Mouse (Mus musculus) spleen, embryonic (tissue): ENCODE results near the gene Klc4.

Experiments used
- CTCF ChIA-PET: fragments of 350-600 bp; sonication (Branson Sonifier 250); formaldehyde crosslinking; loops from one replicate; lab custom pipeline; 2022; lab: Charles Lee

Gene Klc4

GRCm38 (mm10) chr17:46623819-46624557 lies 21.8 kb downstream of the Klc4 start:
- CTCF ChIA-PET = no interaction called here

GRCm38 (mm10) chr17:46622269-46622668 lies 23.6 kb downstream of the Klc4 start:
- CTCF ChIA-PET = no interaction called here

GRCm38 (mm10) chr17:46621324-46621723 lies 24.5 kb downstream of the Klc4 start:
- CTCF ChIA-PET = no interaction called here

DNA sequence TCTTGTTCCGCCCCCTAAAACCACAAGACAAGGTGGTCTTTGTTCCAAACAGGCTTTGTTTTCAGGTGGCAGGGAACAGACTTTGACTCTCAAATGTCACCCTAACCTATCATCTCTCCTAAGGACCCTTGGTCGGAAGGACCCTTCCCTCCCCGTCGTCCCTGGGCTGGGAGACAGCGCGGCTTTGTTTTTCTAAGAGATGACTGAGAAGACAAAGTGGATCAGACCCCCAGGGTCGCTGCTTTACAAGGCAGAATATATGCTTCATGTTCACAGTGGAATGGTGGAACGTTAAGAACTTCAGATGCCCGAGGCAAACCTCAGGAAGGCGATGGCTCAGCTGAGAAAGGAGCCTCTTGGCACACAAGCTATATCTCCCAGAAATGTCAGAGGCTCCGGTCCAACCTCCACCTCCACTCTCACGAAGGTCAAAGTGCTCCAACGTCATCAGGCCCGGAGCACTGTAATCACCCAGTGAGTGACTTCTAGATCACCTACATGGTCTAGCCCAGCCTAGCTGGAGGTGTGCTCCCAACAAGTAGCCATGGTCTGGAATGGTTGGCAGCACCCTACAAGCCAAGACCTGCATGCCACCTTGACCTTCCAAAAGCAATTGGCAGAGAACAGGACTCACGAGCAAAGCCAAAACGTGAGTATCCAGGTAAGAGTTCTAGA lies 26.0 kb downstream of the Klc4 start:
- CTCF ChIA-PET = no interaction called here

DNA sequence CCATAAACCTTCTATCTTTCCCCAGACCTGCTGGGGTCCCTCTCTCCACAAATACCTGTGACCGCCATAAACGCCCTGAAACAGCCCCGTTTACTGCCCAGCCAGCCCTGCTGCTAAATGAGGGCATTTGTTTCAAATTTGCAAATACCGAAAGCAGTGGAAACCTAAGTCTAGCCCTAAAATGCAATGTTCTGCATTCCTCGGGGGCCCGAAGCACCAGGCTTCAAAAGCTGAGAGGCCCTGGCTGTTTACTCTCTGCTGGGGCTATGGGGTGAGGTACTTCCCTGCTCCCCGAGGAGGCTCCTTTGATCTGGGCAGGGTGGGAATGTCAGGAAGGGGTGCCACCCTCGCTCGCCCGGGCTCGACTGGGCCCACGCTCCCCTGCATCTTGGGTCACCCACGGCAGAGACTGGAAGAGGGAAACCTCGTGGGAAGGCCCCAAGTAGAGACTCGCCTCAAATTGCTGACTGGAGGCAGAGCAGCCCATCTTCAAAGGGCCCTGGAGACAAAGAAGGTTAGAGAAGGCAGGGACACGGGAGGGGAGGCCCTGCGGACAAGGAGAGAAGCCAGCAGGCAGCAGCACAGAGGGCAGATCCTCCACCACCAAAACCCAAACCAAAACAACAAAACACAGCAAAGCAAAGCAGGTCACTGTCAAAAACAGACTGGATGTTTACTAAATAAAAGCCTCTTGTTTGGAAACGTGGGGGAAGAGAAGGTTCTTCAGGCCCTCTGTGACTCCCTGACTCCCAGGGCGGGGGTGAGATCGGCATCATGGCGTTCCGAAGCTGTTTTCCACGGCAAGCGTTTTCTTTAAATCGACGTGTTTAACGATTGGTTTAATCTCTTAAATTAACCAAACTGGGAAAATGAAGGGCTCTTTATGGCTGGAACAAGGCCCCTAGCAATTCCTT lies 26.8 kb downstream of the Klc4 start:
- CTCF ChIA-PET = no interaction called here

- CTCF ChIA-PET = no interaction called here
These were observed 27.4 kb downstream of the Klc4 start for GRCm38 (mm10) chr17:46618394-46618768.

GRCm38 (mm10) chr17:46617799-46618198 lies 28.0 kb downstream of the Klc4 start:
- CTCF ChIA-PET = no interaction called here

GRCm38 (mm10) chr17:46613229-46613628 lies 32.6 kb downstream of the Klc4 start:
- CTCF ChIA-PET = interaction anchor here (0.6 kb wide), 1 partner anchor 112 kb away, joined by 8 read pairs; no protein-coding TSS in a partner anchor

DNA sequence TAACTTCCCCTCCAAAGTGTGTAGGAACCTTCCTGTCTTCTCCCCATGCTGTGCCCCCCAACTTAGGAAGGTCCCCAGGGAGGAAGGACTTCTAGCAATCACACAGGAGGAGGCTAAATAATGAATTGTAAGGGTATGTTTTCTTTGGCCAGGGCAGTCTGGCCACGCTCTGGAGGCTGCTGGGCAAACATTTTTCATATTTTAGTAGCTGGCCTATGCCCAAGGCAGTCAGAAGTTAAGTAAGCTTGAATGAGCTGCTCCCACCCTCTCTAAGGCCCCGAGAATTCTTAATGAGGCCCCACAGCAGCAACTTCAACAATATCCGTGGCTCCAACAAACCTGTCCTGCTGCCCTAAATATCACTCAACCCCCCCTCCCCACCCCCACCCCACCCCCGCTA lies 33.0 kb downstream of the Klc4 start:
- CTCF ChIA-PET = interaction anchor here (0.6 kb wide), 1 partner anchor 112 kb away, joined by 8 read pairs; no protein-coding TSS in a partner anchor

GRCm38 (mm10) chr17:46612189-46612588 lies 33.6 kb downstream of the Klc4 start:
- CTCF ChIA-PET = interaction anchor here (0.8 kb wide), 1 partner anchor 240 kb away, joined by 8 read pairs; no protein-coding TSS in a partner anchor

DNA sequence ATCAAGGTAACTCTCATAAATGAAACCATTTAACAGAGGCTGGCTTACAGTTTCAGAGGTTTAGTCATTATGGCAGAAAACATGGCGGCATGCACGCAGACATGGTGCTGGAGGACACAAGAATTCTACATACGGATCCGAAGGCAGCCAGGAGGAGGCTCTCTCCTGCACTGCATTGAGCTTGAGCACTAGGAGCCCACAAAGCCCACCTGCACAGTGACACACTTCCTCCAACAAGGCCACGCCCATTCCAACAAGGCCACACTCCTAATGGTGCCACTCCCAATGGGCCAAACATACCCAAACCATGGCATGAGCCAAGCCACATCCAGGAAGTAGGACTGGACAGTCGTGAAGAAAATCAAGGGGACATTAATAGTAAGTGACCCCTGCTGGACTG lies 34.5 kb downstream of the Klc4 start:
- CTCF ChIA-PET = interaction anchor here (0.8 kb wide), 1 partner anchor 239 kb away, joined by 8 read pairs; no protein-coding TSS in a partner anchor

DNA sequence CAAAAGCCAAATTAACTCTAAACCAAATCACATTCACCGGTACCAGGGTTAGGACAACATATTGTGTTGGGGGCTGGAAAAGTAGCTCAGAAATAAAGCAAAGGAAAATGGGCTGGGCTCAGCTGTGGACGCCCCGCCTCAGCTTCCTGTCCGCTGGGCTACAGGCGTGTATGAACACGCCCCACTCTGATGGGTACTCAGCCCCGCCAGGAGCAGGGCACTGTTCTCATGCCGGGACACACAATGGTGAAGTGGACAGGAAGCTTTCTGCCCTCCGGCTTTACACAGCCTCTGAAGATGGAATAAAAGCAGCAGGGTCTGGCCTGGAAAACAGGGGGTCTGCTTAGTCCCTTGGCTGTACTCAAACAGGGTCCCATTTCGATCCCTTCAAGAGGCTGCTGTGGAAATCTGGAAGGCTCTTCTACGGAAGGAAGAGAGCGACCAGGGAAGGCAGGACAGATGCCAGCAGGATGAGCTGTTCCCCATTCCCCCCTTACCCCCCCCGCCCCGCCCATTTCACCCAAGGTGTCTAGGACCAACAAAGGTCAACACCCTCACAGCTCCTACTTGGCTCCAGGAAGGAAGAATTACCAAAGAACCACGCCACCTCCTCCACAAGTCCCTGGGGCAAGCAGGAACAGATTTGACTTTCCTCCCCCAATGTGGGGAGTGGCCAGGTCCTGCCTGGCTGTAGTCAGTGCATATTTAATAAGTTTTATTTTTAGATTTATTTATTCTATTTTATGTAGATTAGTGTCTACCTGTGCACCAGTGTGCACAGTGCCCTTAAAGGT lies 35.9 kb downstream of the Klc4 start:
- CTCF ChIA-PET = no interaction called here

GRCm38 (mm10) chr17:46605987-46606386 lies 39.8 kb downstream of the Klc4 start:
- CTCF ChIA-PET = interaction anchor here (0.7 kb wide), 1 partner anchor 1128 kb away, joined by 3 read pairs; no protein-coding TSS in a partner anchor

DNA sequence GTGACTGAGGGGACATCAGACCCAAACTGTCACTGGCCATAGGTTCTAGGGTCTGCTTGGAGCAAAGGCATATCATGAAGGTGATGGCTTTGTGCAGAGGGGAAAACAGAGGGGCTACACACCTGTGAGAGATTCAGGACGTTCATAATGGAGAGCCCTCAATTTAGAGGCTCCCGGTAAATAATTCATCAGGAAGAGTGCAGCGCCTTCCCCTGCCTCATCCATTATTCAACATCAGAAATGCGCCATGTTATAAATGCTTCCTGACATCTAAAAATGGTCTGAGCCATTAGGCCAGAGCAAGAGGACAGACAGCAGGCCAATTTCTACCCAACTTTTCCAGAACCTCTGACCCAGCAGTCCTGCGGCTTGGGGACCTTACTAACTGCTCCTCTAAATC lies 40.7 kb downstream of the Klc4 start:
- CTCF ChIA-PET = no interaction called here

DNA sequence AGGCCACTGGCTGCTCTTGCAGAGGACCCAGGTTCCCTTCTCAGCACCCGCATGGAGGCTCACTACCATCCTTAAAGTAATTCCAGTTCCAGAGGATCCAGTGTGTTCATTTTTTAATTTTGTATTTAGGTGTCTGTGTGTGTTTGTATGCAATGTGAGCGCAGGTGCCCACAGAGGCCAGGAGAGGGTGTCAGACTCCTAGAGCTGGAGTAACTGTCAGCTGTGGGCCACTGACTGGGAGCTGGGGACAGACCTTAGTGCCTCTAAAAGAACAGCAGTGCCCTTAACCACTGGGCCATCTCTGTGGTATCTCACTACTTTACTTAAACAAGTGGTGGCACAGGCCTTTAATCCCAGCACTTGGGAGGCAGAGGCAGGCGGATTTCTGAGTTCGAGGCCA lies 42.6 kb downstream of the Klc4 start:
- CTCF ChIA-PET = no interaction called here

DNA sequence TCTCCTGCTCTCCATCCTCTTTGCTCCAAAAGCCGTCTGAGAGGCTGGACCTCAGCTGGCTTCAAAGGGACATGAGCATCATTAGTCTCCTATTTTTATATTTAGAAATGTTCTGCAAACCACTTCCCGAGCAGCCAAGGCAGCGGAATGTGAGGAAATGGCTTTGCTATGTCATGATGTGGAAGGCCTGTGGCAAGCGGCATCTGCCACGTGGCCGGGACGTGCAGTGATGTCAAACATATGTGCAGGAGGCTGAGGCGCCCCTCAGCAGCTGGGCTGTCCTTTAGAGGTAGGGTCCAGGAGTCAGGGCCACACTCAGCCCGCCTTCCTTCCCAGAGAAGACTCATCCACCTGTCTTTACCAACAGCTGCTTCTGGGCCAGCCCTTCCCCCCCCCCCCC lies 43.6 kb downstream of the Klc4 start:
- CTCF ChIA-PET = no interaction called here

DNA sequence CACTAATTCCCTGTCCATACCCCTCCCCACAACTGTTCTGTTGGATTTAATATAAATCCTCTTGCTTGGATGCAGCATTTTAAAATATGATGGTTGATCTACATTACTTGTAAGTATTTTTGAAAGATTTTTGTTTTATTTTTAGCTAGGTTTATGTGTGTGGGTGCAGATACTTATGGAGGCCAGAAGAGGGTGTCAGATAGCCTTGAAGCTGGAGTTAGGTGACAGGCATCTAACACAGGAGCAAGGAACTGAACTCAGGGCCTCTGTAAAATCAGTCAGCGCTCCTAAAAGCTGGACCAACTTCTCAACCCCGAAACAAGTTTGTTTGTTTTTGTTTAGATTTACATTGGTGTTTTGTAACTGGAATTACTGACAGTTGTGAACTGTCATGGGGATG lies 45.3 kb downstream of the Klc4 start:
- CTCF ChIA-PET = no interaction called here

DNA sequence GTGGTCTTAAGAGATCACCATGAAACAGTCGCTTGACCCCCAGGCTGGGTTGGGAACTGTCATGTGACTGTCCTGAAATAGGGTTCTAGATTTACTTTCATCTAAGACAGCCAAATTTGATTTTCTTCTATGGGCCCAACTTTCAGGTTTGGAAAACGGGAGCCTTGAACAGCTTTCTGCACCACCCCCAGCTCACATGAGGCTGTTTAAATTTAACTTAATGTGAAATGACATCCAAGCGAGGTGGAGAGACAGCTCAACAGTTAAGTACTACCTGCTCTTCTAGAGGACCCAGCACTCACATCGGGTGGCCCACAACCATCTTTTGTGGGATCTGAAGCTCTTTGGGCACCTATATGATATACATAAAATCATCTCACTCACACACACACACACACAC lies 46.9 kb downstream of the Klc4 start:
- CTCF ChIA-PET = no interaction called here

GRCm38 (mm10) chr17:46597956-46598355 lies 47.9 kb downstream of the Klc4 start:
- CTCF ChIA-PET = no interaction called here

DNA sequence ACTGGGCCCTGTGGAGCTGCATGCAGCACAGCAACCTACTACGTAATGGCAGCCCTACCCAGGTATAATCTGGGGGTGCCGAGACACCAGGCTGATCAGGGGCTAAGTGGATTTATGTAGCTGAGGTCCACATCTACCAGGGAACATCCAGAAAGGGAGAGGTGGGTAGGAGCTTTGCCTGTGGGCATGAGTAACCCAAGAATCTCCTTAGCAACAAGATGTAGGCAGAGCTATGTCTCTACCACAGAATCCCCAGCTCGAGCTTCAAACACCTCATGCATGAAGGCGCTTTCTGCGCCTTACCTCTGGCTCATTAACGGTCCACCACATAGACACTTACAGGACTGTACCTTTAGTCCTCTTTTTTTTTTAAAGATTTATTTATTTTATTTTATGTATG lies 50.5 kb downstream of the Klc4 start:
- CTCF ChIA-PET = no interaction called here

DNA sequence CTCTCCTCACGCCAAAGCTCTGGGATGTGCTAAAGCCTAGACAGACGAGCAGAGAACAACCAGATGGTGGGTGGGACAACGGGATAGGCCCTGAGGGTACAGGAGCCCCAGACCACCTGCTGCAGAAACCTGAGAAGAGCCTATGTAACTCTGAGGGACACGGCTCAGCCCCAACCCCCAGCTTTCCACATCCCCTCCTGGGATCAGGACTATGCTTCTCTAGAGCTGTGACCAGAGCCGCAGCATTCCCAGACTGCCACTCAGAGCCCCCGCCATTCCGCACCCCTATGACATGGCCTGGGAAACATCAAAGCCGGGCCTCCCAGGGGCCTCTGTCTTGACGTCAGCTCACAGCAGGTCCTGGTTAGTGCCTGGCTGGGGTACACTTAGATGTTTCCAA lies 51.2 kb downstream of the Klc4 start:
- CTCF ChIA-PET = no interaction called here
